8 mouse cellular contexts compared by ENCODE assay signal in genomic region chr12:105611748-105612147, GRCm38 (mm10). TPM values are rescaled to one million over a fixed set of nuclear protein-coding genes. Genes with fewer than 3 reads are reported as not detected.
DNase-seq lines count a peak whose midpoint lies in the region; ATAC-seq and TF ChIP-seq lines count a peak whose summit lies in the region.

No protein-coding gene starts in this region.

- H3K4me2 ChIP-seq in kidney, embryonic 15.5 days = no peak overlapping the region
- no peak overlapping the region for H3K4me2 ChIP-seq in neural tube, embryonic 13.5 days

- DNase-seq in A20 (ENCODE audit: low read depth, low spot score) (peak; percentile 54), MEL (ENCODE audit: low read depth, low spot score) (peak; percentile 69)
- peak; percentile 86 to 87 for DNase-seq in cerebellum, postnatal 10 days
- peak; percentile 36 to 64 for DNase-seq in frontal cortex, postnatal 14 days (ENCODE audit: low spot score in 2 of 2)
- DNase-seq in liver, adult 2 months (ENCODE audit: extremely low read depth, low read depth, low spot score) = peak; percentile 9

- TF ChIP-seq EP300 in MEL (IDR thresholded peaks at IDR 0.05; ENCODE audit: low read depth in 1 of 2, low read length in 2 of 2) = no peak

- TF ChIP-seq CTCF in MEL (IDR thresholded peaks at IDR 0.05 in 2 of 3, conservative IDR thresholded peaks at IDR 0.05 in 1 of 3; ENCODE audit: control insufficient read depth in 1 of 3, insufficient read depth in 1 of 3, low read depth in 2 of 3, low read length in 3 of 3, poor library complexity in 1 of 3, severe bottlenecking in 1 of 3) = peak; percentile 69 to 90 (median 74)
- peak; percentile 72 for TF ChIP-seq CTCF in liver, adult 2 months (IDR thresholded peaks at IDR 0.05; ENCODE audit: low read depth, low read length)

- peaks cover 0 to 4% of the 10 kb centered on the region in 2 experiments; a peak in 2 of 4 replicates for H3K36me3 ChIP-seq in MEL (ENCODE audit: control insufficient read depth in 1 of 2, insufficient read depth in 2 of 2, low read length in 2 of 2)
- peaks cover 20% of the 10 kb centered on the region for H3K36me3 ChIP-seq in kidney, embryonic 15.5 days
- H3K36me3 ChIP-seq in liver, adult 2 months (ENCODE audit: control insufficient read depth, insufficient read depth, low read length) = peaks cover 12% of the 10 kb centered on the region; the same call in 1 of the 2 replicates
- peaks cover 21% of the 10 kb centered on the region for H3K36me3 ChIP-seq in neural tube, embryonic 13.5 days

- peak; percentile 59; the same call in 1 of the 2 replicates for ATAC-seq in kidney, embryonic 15.5 days (replicated peaks; ENCODE audit: low FRiP score)
- 0 out of 2 replicates have a peak, but pooled peaks have one; percentile 46 for ATAC-seq in neural tube, embryonic 13.5 days (ENCODE audit: low read depth)
- no peak for ATAC-seq in inflammation-experienced regulatory T-cells, adult 6 months

- no peak overlapping the region for H3K4me3 ChIP-seq in MEL (ENCODE audit: control insufficient read depth in 1 of 2, insufficient read depth in 1 of 2, low read depth in 2 of 2, low read length in 2 of 2)
- no peak overlapping the region for H3K4me3 ChIP-seq in kidney, embryonic 15.5 days (replicated peaks)
- H3K4me3 ChIP-seq in liver, adult 2 months (ENCODE audit: insufficient read depth, low read depth, low read length) = no peak overlapping the region
- H3K4me3 ChIP-seq in neural tube, embryonic 13.5 days = no peak overlapping the region

- H3K27ac ChIP-seq in MEL (ENCODE audit: control insufficient read depth, low read depth, low read length) = no peak overlapping the region
- H3K27ac ChIP-seq in kidney, embryonic 15.5 days = no peak overlapping the region
- no peak overlapping the region for H3K27ac ChIP-seq in liver, adult 2 months (replicated peaks; ENCODE audit: insufficient read depth, low read depth, low read length)
- no peak overlapping the region for H3K27ac ChIP-seq in neural tube, embryonic 13.5 days (replicated peaks)

- H3K9me3 ChIP-seq in MEL (replicated peaks; ENCODE audit: insufficient read depth, low read length) = no peaks in the 10 kb centered on the region
- no peaks in the 10 kb centered on the region for H3K9me3 ChIP-seq in kidney, embryonic 15.5 days (replicated peaks)
- H3K9me3 ChIP-seq in neural tube, embryonic 13.5 days = no peaks in the 10 kb centered on the region

- H3K79me2 ChIP-seq in MEL (ENCODE audit: control insufficient read depth, insufficient read depth, low read length, poor library complexity) = no peaks in the 10 kb centered on the region
- H3K79me2 ChIP-seq in liver, adult 2 months (ENCODE audit: control insufficient read depth, insufficient read depth, low read length) = no peaks in the 10 kb centered on the region

- peak; percentile 46 for TF ChIP-seq RAD21 in MEL (IDR thresholded peaks at IDR 0.05; ENCODE audit: low read depth, low read length)

- no peaks in the 10 kb centered on the region for H3K27me3 ChIP-seq in MEL (ENCODE audit: control insufficient read depth in 1 of 2, insufficient read depth in 2 of 2, low read length in 2 of 2)
- H3K27me3 ChIP-seq in kidney, embryonic 15.5 days = no peaks in the 10 kb centered on the region
- no peaks in the 10 kb centered on the region for H3K27me3 ChIP-seq in liver, adult 2 months (ENCODE audit: control insufficient read depth, insufficient read depth, low read length)
- no peaks in the 10 kb centered on the region for H3K27me3 ChIP-seq in neural tube, embryonic 13.5 days

- 17% methylated on average over 7 of the region's 7 CpGs for WGBS in kidney, embryonic 15.5 days
- WGBS in liver, adult 2 months = 50% methylated on average over 7 of the region's 7 CpGs
- 17% methylated on average over 7 of the region's 7 CpGs for WGBS in neural tube, embryonic 13.5 days

- H3K9ac ChIP-seq in MEL (ENCODE audit: control insufficient read depth, low read depth, low read length, poor library complexity, severe bottlenecking) = no peak overlapping the region
- no peak overlapping the region for H3K9ac ChIP-seq in kidney, embryonic 15.5 days
- H3K9ac ChIP-seq in liver, adult 2 months (ENCODE audit: low read depth, low read length) = no peak overlapping the region
- H3K9ac ChIP-seq in neural tube, embryonic 13.5 days = no peak overlapping the region

- H3K4me1 ChIP-seq in MEL (ENCODE audit: control insufficient read depth in 1 of 2, insufficient read depth in 2 of 2, low read length in 2 of 2) = no peaks in the 10 kb centered on the region
- H3K4me1 ChIP-seq in kidney, embryonic 15.5 days = no peaks in the 10 kb centered on the region
- no peaks in the 10 kb centered on the region for H3K4me1 ChIP-seq in liver, adult 2 months (ENCODE audit: control insufficient read depth, insufficient read depth, low read length)
- no peaks in the 10 kb centered on the region for H3K4me1 ChIP-seq in neural tube, embryonic 13.5 days (replicated peaks)

- TF ChIP-seq POLR2A in MEL (IDR thresholded peaks at IDR 0.05; ENCODE audit: control insufficient read depth in 1 of 2, insufficient read depth in 1 of 2, low read depth in 1 of 2, low read length in 2 of 2, poor library complexity in 1 of 2) = no peak
- TF ChIP-seq POLR2A in liver, adult 2 months (IDR thresholded peaks at IDR 0.05; ENCODE audit: extremely low read depth, insufficient read depth, low read length) = no peak

TF ChIP-seq in MEL, 35 proteins besides CTCF, POLR2A, EP300 and RAD21:
- TF ChIP-seq NRF1 (IDR thresholded peaks at IDR 0.05; ENCODE audit: insufficient read depth, low read depth, low read length, poor library complexity, severe bottlenecking) (no peak), SMC3 (IDR thresholded peaks at IDR 0.05; ENCODE audit: low read depth, low read length) (peak; percentile 70), HCFC1 (IDR thresholded peaks at IDR 0.05; ENCODE audit: low read depth, low read length) (no peak)

RNA-seq across cellular contexts. Expression of gene Bdkrb1, which starts 8.9 kb away (rescaled TPM):
- not detected in 2 replicates for total RNA-seq in MEL (2012; rRNA removed)
- under 1 TPM in 1 of 2 experiments, not detected in 1; 0.13 TPM for polyA plus RNA-seq in MEL (2012; ENCODE audit: insufficient read depth in 1 of 2, insufficient read length in 2 of 2, low read depth in 1 of 2, low replicate concordance in 2 of 2, missing spikeins in 1 of 2)
- polyA plus RNA-seq in kidney, embryonic 15.5 days (2015; fragmentation: Nextera tagmentation; extraction: Ambion mirVana) = 0.12 TPM in 1 of 2 replicates, not detected in the other
- total RNA-seq in liver, adult 2 months (2014; rRNA removed) = not detected in 2 replicates
- not detected in 2 replicates for polyA plus RNA-seq in liver, adult 2 months (2012; rRNA removed)
- not detected in 2 replicates for polyA plus RNA-seq in neural tube, embryonic 13.5 days (2015; fragmentation: Nextera tagmentation; extraction: Ambion mirVana)
- 1 to 10 TPM in 2 of 3 experiments, under 1 TPM in 1; 0.63 to 2.0 (median 1.4) TPM for polyA plus RNA-seq in inflammation-experienced regulatory T-cells, adult 6 months (2017; shearing (Covaris generic))

RNA-seq across cellular contexts. Expression of gene Bdkrb2, which starts 48.7 kb away (rescaled TPM):
- not detected in 2 replicates for total RNA-seq in MEL (2012; rRNA removed)
- not detected for polyA plus RNA-seq in MEL (2012; ENCODE audit: insufficient read depth in 1 of 2, insufficient read length in 2 of 2, low read depth in 1 of 2, low replicate concordance in 2 of 2, missing spikeins in 1 of 2)
- 1.1 and 1.6 TPM in 2 replicates for polyA plus RNA-seq in kidney, embryonic 15.5 days (2015; fragmentation: Nextera tagmentation; extraction: Ambion mirVana)
- 0.09 and 0.13 TPM in 2 replicates for total RNA-seq in liver, adult 2 months (2014; rRNA removed)
- 0.06 TPM in 1 of 2 replicates, not detected in the other for polyA plus RNA-seq in liver, adult 2 months (2012; rRNA removed)
- polyA plus RNA-seq in neural tube, embryonic 13.5 days (2015; fragmentation: Nextera tagmentation; extraction: Ambion mirVana) = 4.5 and 5.2 TPM in 2 replicates
- not detected for polyA plus RNA-seq in inflammation-experienced regulatory T-cells, adult 6 months (2017; shearing (Covaris generic))

Comparison
In these comparisons a context has a peak if more than half of its experiments do, and no peak if none do; other contexts are left out.
1. DNase-seq: peak in every context shown above with its lines; median percentile 86 in cerebellum, postnatal 10 days; 69 in MEL; 54 in A20; 50 in frontal cortex, postnatal 14 days; 9 in liver, adult 2 months.